Mouse (Mus musculus) lung, embryonic 15.5 days (tissue): ENCODE results near the gene Rasl11a. TPM values are rescaled to one million over a fixed set of nuclear protein-coding genes. Genes with fewer than 3 reads are reported as not detected.

ENCODE experiments used
- polyA plus RNA-seq: library from polyadenylated mRNA; unstranded; fragments of >200 nt; fragmentation: Nextera tagmentation; extraction: Ambion mirVana; gene quantifications from 2 replicates; pipeline ENCODE4 v1.2.1, GENCODE M21; 2015

Gene Rasl11a
- polyA plus RNA-seq, 1 experiment from 2014 or later, result 24.8 TPM

Other genes with a start within 250 kb of the Rasl11a start
- 17.1 and 17.3 TPM in 2 replicates for gene Usp12, start 50.1 kb upstream of the Rasl11a start, polyA plus RNA-seq
- gene Rpl21, start 12.2 kb upstream of the Rasl11a start, polyA plus RNA-seq, result 481 and 520 TPM in 2 replicates
- 128 and 133 TPM in 2 replicates for gene Gtf3a, start 103.6 kb downstream of the Rasl11a start, polyA plus RNA-seq
- gene Mtif3, start 118.7 kb downstream of the Rasl11a start, polyA plus RNA-seq, result 19.3 and 20.1 TPM in 2 replicates
- gene Lnx2, start 231.5 kb downstream of the Rasl11a start, polyA plus RNA-seq, result 15.8 and 17.2 TPM in 2 replicates
- gene Polr1d, start 232.0 kb downstream of the Rasl11a start, polyA plus RNA-seq, result 115 and 121 TPM in 2 replicates